Mouse (Mus musculus) gastrocnemius, postnatal 10 days (tissue): ENCODE measurements at regions not wholly inside any gene's neighbourhood (a gene's known extent, or its start where the extent isn't known, plus 50 kb on each side); places are given as distances from the start of the nearest gene placed in this dataset.

Experiments
- DNase-seq: peaks from one replicate; pipeline ENCODE4 v3.0.0; 2021; ENCODE audit warnings: mixed read lengths
- microRNA-seq, 2 experiments: library from miRNA; unstranded; fragments of <30 nt; microRNA quantifications; one replicate each; pipeline ENCODE4 v1.2.0; 2021

GRCm38 (mm10) chr9:89789926-89790325 is 51.7 kb upstream of the Ankrd34c start:
- DNase-seq = no peak

GRCm38 (mm10) chr9:89788651-89789050 is 50.4 kb upstream of the Ankrd34c start:
- no peak for DNase-seq

Small RNA genes in the stretch of these regions (microRNA-seq; reads per million reads assigned to microRNA genes)
- gene Mir184 = 35.9 to 38.6 reads per million in 2 experiments
